ENCODE assay signal across 27 mouse cellular contexts in the genomic region with DNA sequence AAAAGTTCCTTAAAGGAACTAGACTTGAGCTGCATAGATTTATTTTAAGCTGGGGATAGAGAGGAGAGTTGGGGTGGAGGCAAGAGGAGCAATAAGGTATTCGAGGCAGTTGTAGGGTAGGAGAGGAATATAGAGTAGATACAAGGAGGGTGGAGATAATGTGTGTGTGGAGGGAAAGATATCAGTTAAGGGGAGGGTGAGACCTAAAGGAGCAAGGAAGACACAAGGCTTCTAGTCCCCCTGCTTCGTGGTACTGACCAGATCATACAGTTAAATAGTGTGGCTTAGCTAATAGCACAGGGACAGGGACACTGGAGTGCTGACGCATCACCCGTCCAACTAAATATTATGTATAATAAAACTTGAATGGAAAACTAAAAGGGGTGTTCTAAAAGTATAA. TPM values are rescaled to one million over a fixed set of nuclear protein-coding genes. Genes with fewer than 3 reads are reported as not detected.
DNase-seq lines count a peak whose midpoint lies in the region; ATAC-seq and TF ChIP-seq lines count a peak whose summit lies in the region.
"Had no signal": no experiment of that assay in that cellular context is flagged by ENCODE, and none has a peak within 500 bp of the region (broad histone marks: within the 10 kb centered on the region; RNA-seq: fewer than 3 reads in every experiment).

No protein-coding gene starts in this region.

- TF ChIP-seq EP300 in liver, postnatal 0 days (IDR thresholded peaks at IDR 0.05; ENCODE audit: low read depth): peak; percentile 79

- H3K27me3 ChIP-seq in liver, embryonic 12.5 days (replicated peaks): no peaks in the 10 kb centered on the region; the same call in 1 of the 2 replicates
- H3K27me3 ChIP-seq in liver, postnatal 0 days (ENCODE audit: insufficient read depth, low read length): no peaks in the 10 kb centered on the region
- H3K27me3 ChIP-seq in midbrain, embryonic 13.5 days: peaks cover 23% of the 10 kb centered on the region
- H3K27me3 ChIP-seq: heart, embryonic 15.5 days; lung, embryonic 15.5 days had no signal

- ATAC-seq in common myeloid progenitor, adult 5-6 weeks (replicated peaks; ENCODE audit: low read depth, poor library complexity, severe bottlenecking): peak; percentile 52; the same call in 1 of the 2 replicates
- peak; percentile 98 for ATAC-seq in liver, embryonic 12.5 days
- peak; percentile 78 for ATAC-seq in liver, postnatal 0 days
- no peak for ATAC-seq in midbrain, embryonic 13.5 days
- ATAC-seq: activated CD4-positive, CD25-positive, alpha-beta regulatory T cell, adult 4 months; CD4-positive, CD25-positive, alpha-beta regulatory T cell, adult 4 months; hindbrain, embryonic 16.5 days had no signal

- no peak overlapping the region for H3K4me3 ChIP-seq in liver, embryonic 12.5 days
- H3K4me3 ChIP-seq in liver, postnatal 0 days (ENCODE audit: low read depth, low read length): no peak overlapping the region
- H3K4me3 ChIP-seq in midbrain, embryonic 13.5 days (replicated peaks): no peak overlapping the region
- H3K4me3 ChIP-seq: embryonic facial prominence, embryonic 12.5 days; heart, embryonic 10.5 days; heart, embryonic 15.5 days; lung, embryonic 15.5 days had no signal

- DNase-seq in MEL-GATA-1-ER (ENCODE audit: extremely low read depth, low read depth): peak; percentile 6
- DNase-seq in liver, postnatal 0 days: no peak
- no peak for DNase-seq in left cerebral cortex, adult 18-20 months (ENCODE audit: low spot score in 2 of 2)
- DNase-seq in retina, postnatal 1 day: no peak
- DNase-seq: adrenal gland, adult 2 months; adrenal gland, postnatal 36 days; cerebellum, adult 8-10 months; cerebellum, postnatal 36 days; embryo, embryonic 11 days; gastrocnemius, postnatal 14 days; kidney, adult 8-10 months; kidney, postnatal 4 days; left cerebral cortex, postnatal 4 days; midbrain, embryonic 14.5 days; right cerebral cortex, postnatal 25 days; spleen, adult 18-20 months had no signal

- peak overlapping the region; percentile 79 for H3K27ac ChIP-seq in liver, embryonic 12.5 days
- H3K27ac ChIP-seq in liver, postnatal 0 days (ENCODE audit: low read depth): no peak overlapping the region
- H3K27ac ChIP-seq in midbrain, embryonic 13.5 days: no peak overlapping the region
- H3K27ac ChIP-seq: embryonic facial prominence, embryonic 12.5 days; heart, embryonic 10.5 days; heart, embryonic 15.5 days; kidney, postnatal 0 days; lung, embryonic 15.5 days had no signal

- H3K36me3 ChIP-seq in liver, embryonic 12.5 days: no peaks in the 10 kb centered on the region
- no peaks in the 10 kb centered on the region for H3K36me3 ChIP-seq in liver, postnatal 0 days (replicated peaks; ENCODE audit: insufficient read depth, low read length)
- H3K36me3 ChIP-seq in midbrain, embryonic 13.5 days: no peaks in the 10 kb centered on the region
- H3K36me3 ChIP-seq: embryonic facial prominence, embryonic 12.5 days; heart, embryonic 10.5 days; heart, embryonic 15.5 days; lung, embryonic 15.5 days had no signal

- 36% methylated on average over 4 of the region's 4 CpGs for WGBS in liver, embryonic 12.5 days (ENCODE audit: insufficient replicate concordance)
- WGBS in liver, postnatal 0 days (ENCODE audit: insufficient replicate concordance): 59% methylated on average over 4 of the region's 4 CpGs
- 86% methylated on average over 4 of the region's 4 CpGs for WGBS in midbrain, embryonic 13.5 days

- H3K4me1 ChIP-seq in liver, embryonic 12.5 days: peaks cover 41% of the 10 kb centered on the region
- H3K4me1 ChIP-seq in liver, postnatal 0 days (ENCODE audit: insufficient read depth): no peaks in the 10 kb centered on the region
- H3K4me1 ChIP-seq in midbrain, embryonic 13.5 days (replicated peaks): no peaks in the 10 kb centered on the region
- H3K4me1 ChIP-seq: embryonic facial prominence, embryonic 12.5 days; heart, embryonic 10.5 days; heart, embryonic 15.5 days; lung, embryonic 15.5 days had no signal

- H3K4me2 ChIP-seq in liver, embryonic 12.5 days: peak overlapping the region; percentile 28
- peak overlapping the region; percentile 4; the same call in 1 of the 2 replicates for H3K4me2 ChIP-seq in liver, postnatal 0 days (ENCODE audit: low read depth, low read length)
- no peak overlapping the region for H3K4me2 ChIP-seq in midbrain, embryonic 13.5 days (replicated peaks)
- H3K4me2 ChIP-seq: embryonic facial prominence, embryonic 12.5 days; heart, embryonic 15.5 days; lung, embryonic 15.5 days had no signal

- H3K9me3 ChIP-seq in liver, embryonic 12.5 days (replicated peaks): no peaks in the 10 kb centered on the region
- no peaks in the 10 kb centered on the region for H3K9me3 ChIP-seq in liver, postnatal 0 days (ENCODE audit: low read length)
- no peaks in the 10 kb centered on the region for H3K9me3 ChIP-seq in midbrain, embryonic 13.5 days
- H3K9me3 ChIP-seq: embryonic facial prominence, embryonic 12.5 days; heart, embryonic 10.5 days; heart, embryonic 15.5 days; lung, embryonic 15.5 days had no signal

- no peak overlapping the region for H3K9ac ChIP-seq in liver, embryonic 12.5 days
- H3K9ac ChIP-seq in liver, postnatal 0 days (replicated peaks): no peak overlapping the region
- H3K9ac ChIP-seq in midbrain, embryonic 13.5 days (replicated peaks): no peak overlapping the region
- H3K9ac ChIP-seq: embryonic facial prominence, embryonic 12.5 days; heart, embryonic 15.5 days; lung, embryonic 15.5 days had no signal

- TF ChIP-seq CTCF in liver, postnatal 0 days (IDR thresholded peaks at IDR 0.05; ENCODE audit: low read depth): no peak

RNA-seq across cellular contexts. Expression of gene Ammecr1, which starts 45.3 kb away (rescaled TPM):
- 18.7 and 24.7 TPM in 2 replicates for total RNA-seq in common myeloid progenitor, adult 5-6 weeks (2017)
- polyA plus RNA-seq in liver, embryonic 12.5 days (2016; fragmentation: Nextera tagmentation; extraction: Ambion mirVana): 22.5 and 24.6 TPM in 2 replicates
- polyA plus RNA-seq in liver, postnatal 0 days (2015; fragmentation: Nextera tagmentation; extraction: Ambion mirVana): 4.4 and 5.2 TPM in 2 replicates
- polyA plus RNA-seq in midbrain, embryonic 13.5 days (2015; fragmentation: Nextera tagmentation; extraction: Ambion mirVana): 4.9 and 5.3 TPM in 2 replicates
- total RNA-seq in left cerebral cortex, adult 18-20 months (2021): 1 to 10 TPM; 2.4 to 2.5 TPM
